Mouse (Mus musculus) lung, postnatal 36 days (tissue): ENCODE data around the gene Tinf2.

Source experiments
- DNase-seq: peaks from one replicate; pipeline ENCODE4 v3.0.0; 2022; ENCODE audit warnings: mixed read lengths

Tinf2 gene

GRCm38 (mm10) chr14:55701131-55701530 is 19.5 kb upstream of the Tinf2 start:
- DNase-seq = no peak

GRCm38 (mm10) chr14:55697226-55697625 is 15.6 kb upstream of the Tinf2 start:
- DNase-seq = peak; percentile 52

GRCm38 (mm10) chr14:55689433-55689832 is 7.8 kb upstream of the Tinf2 start:
- no peak for DNase-seq

- DNase-seq = no peak
These were observed 486 bp upstream of the Tinf2 start for GRCm38 (mm10) chr14:55682118-55682493.

- no peak for DNase-seq
These were observed 4.0 kb downstream of the Tinf2 start for GRCm38 (mm10) chr14:55677615-55678014.

GRCm38 (mm10) chr14:55672741-55673060 is 8.9 kb downstream of the Tinf2 start:
- no peak for DNase-seq

GRCm38 (mm10) chr14:55671833-55672740 is 9.5 kb downstream of the Tinf2 start, which contains the start of the genes Gmpr2 and Nedd8:
Gene Gmpr2 (plus strand): TSS chr14:55671941.
Gene Nedd8 (minus strand): TSS chr14:55672124.
- DNase-seq = peak; percentile 97

GRCm38 (mm10) chr14:55671486-55671832 is 10.2 kb downstream of the Tinf2 start:
- DNase-seq = no peak

GRCm38 (mm10) chr14:55660636-55661035 is 21.0 kb downstream of the Tinf2 start:
- no peak for DNase-seq

GRCm38 (mm10) chr14:55659960-55660573 is 21.6 kb downstream of the Tinf2 start, which contains the start of gene Mdp1:
Gene Mdp1 (minus strand): TSS chr14:55660508.
- peak; percentile 82 for DNase-seq

GRCm38 (mm10) chr14:55658011-55658410 is 23.6 kb downstream of the Tinf2 start:
- DNase-seq = no peak

GRCm38 (mm10) chr14:55656935-55657334 is 24.7 kb downstream of the Tinf2 start:
- no peak for DNase-seq

- DNase-seq = no peak
These were observed 30.1 kb downstream of the Tinf2 start for GRCm38 (mm10) chr14:55651528-55651927.

- no peak for DNase-seq
These were observed 31.7 kb downstream of the Tinf2 start, which contains the start of gene Tssk4 for GRCm38 (mm10) chr14:55649884-55650283. Gene Tssk4 (plus strand): TSS chr14:55650184.

GRCm38 (mm10) chr14:55644261-55644888 is 37.2 kb downstream of the Tinf2 start:
- peak; percentile 15 for DNase-seq

GRCm38 (mm10) chr14:55643060-55643907 is 38.3 kb downstream of the Tinf2 start, which contains the start of gene Tm9sf1:
Gene Tm9sf1 (minus strand): TSS chr14:55643806.
- peak; percentile 84 for DNase-seq

GRCm38 (mm10) chr14:55642679-55643059 is 39.0 kb downstream of the Tinf2 start:
- no peak for DNase-seq

GRCm38 (mm10) chr14:55641291-55641690 is 40.3 kb downstream of the Tinf2 start:
- DNase-seq = no peak

- no peak for DNase-seq
These were observed 40.8 kb downstream of the Tinf2 start for GRCm38 (mm10) chr14:55640816-55641215.

GRCm38 (mm10) chr14:55637795-55638194 is 43.8 kb downstream of the Tinf2 start, which contains the start of gene Gm49378:
Gene Gm49378 (minus strand): TSS chr14:55637895.
- no peak for DNase-seq

GRCm38 (mm10) chr14:55635523-55636007 is 46.1 kb downstream of the Tinf2 start, which contains the start of gene Ipo4:
Gene Ipo4 (minus strand): TSS chr14:55635957.
- DNase-seq = peak; percentile 95

- peak; percentile 18 for DNase-seq
These were observed 46.6 kb downstream of the Tinf2 start for GRCm38 (mm10) chr14:55634874-55635522.
